Mouse (Mus musculus): ENCODE measurements around the gene Mmadhc. TPM values are rescaled to one million over a fixed set of nuclear protein-coding genes. Genes with fewer than 3 reads are reported as not detected.

Mmadhc gene
- polyA plus RNA-seq, 1 experiment from 2014 or later, result 147 TPM

DNA sequence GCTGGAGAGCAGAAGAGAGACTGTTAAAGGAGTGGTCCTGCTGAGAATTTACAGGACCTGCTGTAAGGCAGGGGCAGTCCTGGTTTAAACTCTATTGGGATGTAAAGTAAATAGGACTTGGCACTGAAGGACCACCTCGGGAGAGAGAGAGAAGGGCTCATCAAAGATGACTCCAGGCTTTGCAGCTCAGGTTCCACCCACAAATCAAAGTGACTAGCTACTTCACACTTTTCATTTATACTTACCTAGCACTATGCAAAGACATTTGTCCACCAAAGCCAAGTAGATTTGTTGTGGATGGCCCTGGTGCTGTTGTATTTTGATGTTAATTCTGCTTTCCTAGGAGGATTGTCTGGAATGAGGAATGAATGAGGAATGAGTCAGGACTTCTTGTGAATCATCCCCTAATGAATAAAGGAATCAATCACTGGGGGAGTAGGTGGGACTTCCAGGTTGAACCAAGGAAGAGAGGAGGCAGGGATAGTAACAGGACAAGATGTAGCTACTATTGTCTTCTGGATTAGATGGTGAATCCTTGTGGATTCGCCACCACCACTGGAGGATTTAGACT, 31.3 kb downstream of the Mmadhc start:
- 55% methylated on average over 2 of the region's 2 CpGs for WGBS
- H3K9ac ChIP-seq (ENCODE audit: low read length), result no peak overlapping the region
- no peak overlapping the region for H3K27ac ChIP-seq (replicated peaks in 1 of 2; ENCODE audit: control insufficient read depth in 1 of 2, insufficient read depth in 1 of 2, low read depth in 2 of 2, low read length in 2 of 2)
- no peaks in the 10 kb centered on the region for H3K9me3 ChIP-seq (ENCODE audit: control insufficient read depth, low read length)
- no peaks in the 10 kb centered on the region for H3K4me1 ChIP-seq (ENCODE audit: control insufficient read depth in 2 of 2, insufficient read depth in 2 of 2, low read length in 2 of 2)
- no peak overlapping the region for H3K4me3 ChIP-seq (ENCODE audit: control insufficient read depth in 1 of 2, insufficient read depth in 1 of 2, low read depth in 1 of 2, low read length in 2 of 2)
- H3K27me3 ChIP-seq (ENCODE audit: control insufficient read depth, insufficient read depth, low read length), result no peaks in the 10 kb centered on the region
- ATAC-seq (ENCODE audit: insufficient number of reproducible peaks, insufficient read depth, low FRiP score, low read depth), result no peak
- no peak overlapping the region for H3K4me2 ChIP-seq (ENCODE audit: low read length)
- H3K36me3 ChIP-seq (ENCODE audit: control insufficient read depth, insufficient read depth, low read length), result no peaks in the 10 kb centered on the region

DNA sequence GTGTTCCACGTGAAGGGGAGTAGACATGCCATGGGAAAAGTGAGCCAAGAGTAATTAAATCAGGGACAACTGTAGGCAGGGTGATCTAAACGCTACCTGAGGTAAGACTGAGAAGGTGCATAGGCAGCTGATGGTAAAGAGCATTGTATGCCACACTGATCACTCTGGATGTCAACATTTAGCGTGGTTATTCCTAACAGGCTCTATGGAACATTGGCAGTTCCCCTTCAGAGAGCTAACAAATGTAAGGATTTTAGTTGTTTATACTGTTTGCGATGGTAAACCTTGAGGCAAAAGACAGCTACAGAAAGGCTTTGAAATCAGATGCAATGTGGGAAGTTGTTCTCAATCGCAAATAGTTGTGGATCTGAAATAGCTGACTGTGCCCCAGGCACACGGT, 32.5 kb downstream of the Mmadhc start:
- H3K9ac ChIP-seq (ENCODE audit: low read length), result no peak overlapping the region
- no peak overlapping the region for H3K4me3 ChIP-seq (ENCODE audit: control insufficient read depth in 1 of 2, insufficient read depth in 1 of 2, low read depth in 1 of 2, low read length in 2 of 2)
- H3K9me3 ChIP-seq (ENCODE audit: control insufficient read depth, low read length), result no peaks in the 10 kb centered on the region
- WGBS, result 72% methylated on average over 6 of the region's 6 CpGs
- H3K27me3 ChIP-seq (ENCODE audit: control insufficient read depth, insufficient read depth, low read length), result no peaks in the 10 kb centered on the region
- H3K36me3 ChIP-seq (ENCODE audit: control insufficient read depth, insufficient read depth, low read length), result no peaks in the 10 kb centered on the region
- ATAC-seq (ENCODE audit: insufficient number of reproducible peaks, insufficient read depth, low FRiP score, low read depth), result no peak
- H3K27ac ChIP-seq (replicated peaks in 1 of 2; ENCODE audit: control insufficient read depth in 1 of 2, insufficient read depth in 1 of 2, low read depth in 2 of 2, low read length in 2 of 2), result no peak overlapping the region
- no peak overlapping the region for H3K4me2 ChIP-seq (ENCODE audit: low read length)
- no peaks in the 10 kb centered on the region for H3K4me1 ChIP-seq (ENCODE audit: control insufficient read depth in 2 of 2, insufficient read depth in 2 of 2, low read length in 2 of 2)

DNA sequence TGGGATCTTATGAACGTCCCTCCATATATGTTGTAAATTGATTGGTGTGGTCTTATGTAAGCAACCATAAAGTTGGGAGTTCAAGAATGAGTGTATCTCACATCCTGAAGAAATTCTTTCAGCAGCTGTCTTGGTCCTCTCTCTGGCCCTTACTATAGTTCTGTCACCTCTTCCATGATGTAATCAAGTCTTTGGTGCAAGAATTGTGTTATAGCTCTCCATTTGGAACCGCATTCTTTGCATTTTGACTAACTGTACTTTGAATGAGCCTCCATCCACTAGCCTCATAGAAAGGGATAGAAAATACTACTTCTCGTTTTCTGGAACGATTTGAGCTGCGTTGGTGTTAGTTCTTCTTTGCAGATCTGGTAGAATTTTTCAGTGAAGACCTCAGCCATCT, 41.6 kb downstream of the Mmadhc start:
- no peak overlapping the region for H3K27ac ChIP-seq (replicated peaks in 1 of 2; ENCODE audit: control insufficient read depth in 1 of 2, insufficient read depth in 1 of 2, low read depth in 2 of 2, low read length in 2 of 2)
- H3K9ac ChIP-seq (ENCODE audit: low read length), result no peak overlapping the region
- no peak for ATAC-seq (ENCODE audit: insufficient number of reproducible peaks, insufficient read depth, low FRiP score, low read depth)
- no peaks in the 10 kb centered on the region for H3K36me3 ChIP-seq (ENCODE audit: control insufficient read depth, insufficient read depth, low read length)
- H3K4me2 ChIP-seq (ENCODE audit: low read length), result no peak overlapping the region
- H3K9me3 ChIP-seq (ENCODE audit: control insufficient read depth, low read length), result no peaks in the 10 kb centered on the region
- H3K4me3 ChIP-seq (ENCODE audit: control insufficient read depth in 1 of 2, insufficient read depth in 1 of 2, low read depth in 1 of 2, low read length in 2 of 2), result no peak overlapping the region
- WGBS, result 80% methylated on average over 5 of the region's 5 CpGs
- no peaks in the 10 kb centered on the region for H3K27me3 ChIP-seq (ENCODE audit: control insufficient read depth, insufficient read depth, low read length)
- no peaks in the 10 kb centered on the region for H3K4me1 ChIP-seq (ENCODE audit: control insufficient read depth in 2 of 2, insufficient read depth in 2 of 2, low read length in 2 of 2)

DNA sequence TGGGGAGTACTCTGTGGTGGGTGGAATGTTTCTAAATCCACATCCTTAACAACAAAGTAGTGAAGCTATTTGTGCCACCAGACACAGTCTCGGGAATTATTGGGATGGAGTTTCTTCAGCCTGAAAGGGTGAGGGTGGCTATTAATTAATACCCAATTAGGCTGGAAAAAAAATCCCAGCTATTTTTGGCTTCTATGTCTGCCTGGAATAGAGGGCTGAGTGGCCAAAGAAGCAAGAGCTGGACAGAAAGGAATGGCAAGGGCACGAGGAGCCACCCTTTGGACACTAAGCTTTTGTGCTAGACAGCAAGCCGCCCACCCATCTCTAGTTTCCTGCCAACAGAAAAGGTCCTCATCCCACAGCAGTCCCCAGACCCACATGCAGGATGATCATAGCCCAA, 48.0 kb downstream of the Mmadhc start:
- 50% methylated on average over 3 of the region's 3 CpGs for WGBS
- no peak overlapping the region for H3K27ac ChIP-seq (replicated peaks in 1 of 2; ENCODE audit: control insufficient read depth in 1 of 2, insufficient read depth in 1 of 2, low read depth in 2 of 2, low read length in 2 of 2)
- no peak overlapping the region for H3K4me3 ChIP-seq (ENCODE audit: control insufficient read depth in 1 of 2, insufficient read depth in 1 of 2, low read depth in 1 of 2, low read length in 2 of 2)
- H3K36me3 ChIP-seq (ENCODE audit: control insufficient read depth, insufficient read depth, low read length), result no peaks in the 10 kb centered on the region
- no peak overlapping the region for H3K9ac ChIP-seq (ENCODE audit: low read length)
- ATAC-seq (ENCODE audit: insufficient number of reproducible peaks, insufficient read depth, low FRiP score, low read depth), result no peak
- no peaks in the 10 kb centered on the region for H3K27me3 ChIP-seq (ENCODE audit: control insufficient read depth, insufficient read depth, low read length)
- no peaks in the 10 kb centered on the region for H3K9me3 ChIP-seq (ENCODE audit: control insufficient read depth, low read length)
- H3K4me2 ChIP-seq (ENCODE audit: low read length), result no peak overlapping the region
- no peaks in the 10 kb centered on the region for H3K4me1 ChIP-seq (ENCODE audit: control insufficient read depth in 2 of 2, insufficient read depth in 2 of 2, low read length in 2 of 2)

DNA sequence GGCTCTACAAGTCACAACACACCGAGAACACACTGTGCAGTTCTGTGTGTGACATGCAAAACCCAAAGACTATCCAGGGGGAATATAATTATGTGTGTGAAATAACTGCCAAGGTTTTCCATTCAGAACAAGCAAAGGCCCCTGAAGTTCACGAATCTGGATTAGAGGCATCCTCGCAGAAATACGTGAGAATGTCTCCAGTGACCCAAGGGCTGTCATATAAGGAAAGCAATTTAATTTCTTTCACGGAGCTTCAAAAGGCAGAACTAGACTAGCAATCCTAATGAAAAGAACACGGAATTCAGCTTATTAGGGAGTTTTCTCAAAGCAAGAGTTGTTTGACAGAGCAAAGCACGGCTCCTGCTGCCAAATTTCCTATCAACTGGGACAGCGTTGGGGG, 63.1 kb downstream of the Mmadhc start:
- Histone ChIP-seq H3K4me2 (ENCODE audit: low read length) (no peak overlapping the region), H3K27me3 (ENCODE audit: control insufficient read depth, insufficient read depth, low read length) (no peaks in the 10 kb centered on the region), H3K9me3 (ENCODE audit: control insufficient read depth, low read length) (peaks cover 7% of the 10 kb centered on the region; the same call in 1 of the 2 replicates), H3K36me3 (ENCODE audit: control insufficient read depth, insufficient read depth, low read length) (no peaks in the 10 kb centered on the region), H3K4me1 (ENCODE audit: control insufficient read depth in 2 of 2, insufficient read depth in 2 of 2, low read length in 2 of 2) (no peaks in the 10 kb centered on the region; a peak in 1 of 4 replicates), H3K4me3 (ENCODE audit: control insufficient read depth in 1 of 2, insufficient read depth in 1 of 2, low read depth in 1 of 2, low read length in 2 of 2) (no peak overlapping the region), H3K27ac (replicated peaks in 1 of 2; ENCODE audit: control insufficient read depth in 1 of 2, insufficient read depth in 1 of 2, low read depth in 2 of 2, low read length in 2 of 2) (no peak overlapping the region), H3K9ac (ENCODE audit: low read length) (no peak overlapping the region)
- WGBS, result 75% methylated on average over 8 of the region's 8 CpGs
- ATAC-seq (ENCODE audit: insufficient number of reproducible peaks, insufficient read depth, low FRiP score, low read depth), result no peak

Other genes with a start within 250 kb of the Mmadhc start
- 3.2 and 3.5 TPM in 2 replicates for gene Lypd6, start 230.4 kb downstream of the Mmadhc start, polyA plus RNA-seq (2014; fragmentation: Nextera tagmentation; extraction: Ambion mirVana)

All from heart, embryonic 14.5 days (tissue).